Mouse (Mus musculus): Measurements from ENCODE around the gene Gsdme. TPM values are rescaled to one million over a fixed set of nuclear protein-coding genes. Genes with fewer than 3 reads are reported as not detected.
A peak's percentile ranks its signal among the peaks of the same experiment; 100 is the strongest.

Gsdme gene
- polyA plus RNA-seq (2014; fragmentation: Nextera tagmentation; extraction: Ambion mirVana): 58.3 and 74.7 TPM in 2 replicates

- Histone ChIP-seq H3K9me3 (replicated peaks; ENCODE audit: control insufficient read depth, low read length) (no peaks in the 10 kb centered on the region), H3K4me2 (ENCODE audit: low read length) (no peak within 1 kb of the TSS), H3K4me3 (ENCODE audit: low read depth, low read length) (no peak within 1 kb of the TSS), H3K27me3 (replicated peaks; ENCODE audit: control insufficient read depth, insufficient read depth, low read length) (no peaks in the 10 kb centered on the region), H3K36me3 (ENCODE audit: control insufficient read depth, insufficient read depth, low read length) (no peaks in the 10 kb centered on the region), H3K27ac (ENCODE audit: low read depth, low read length) (no peak within 1 kb of the TSS), H3K4me1 (ENCODE audit: control insufficient read depth, insufficient read depth, low read length) (peaks cover 5% of the 10 kb centered on the region; the same call in 1 of the 2 replicates), H3K9ac (ENCODE audit: low read length) (no peak within 1 kb of the TSS)
- WGBS: 88% methylated on average over 6 of the region's 6 CpGs
- ATAC-seq (no peak), DNase-seq (ENCODE audit: low spot score) (no peak)
These were observed at the start of gene Gsdme for GRCm38 (mm10) chr6:50263670-50264069. TSS of gene Gsdme (minus strand) at chr6:50263862.

- WGBS: 45% methylated on average over 4 of the region's 4 CpGs
- Histone ChIP-seq H3K4me2 (ENCODE audit: low read length) (no peak overlapping the region), H3K27me3 (replicated peaks; ENCODE audit: control insufficient read depth, insufficient read depth, low read length) (no peaks in the 10 kb centered on the region), H3K9me3 (replicated peaks; ENCODE audit: control insufficient read depth, low read length) (no peaks in the 10 kb centered on the region), H3K36me3 (ENCODE audit: control insufficient read depth, insufficient read depth, low read length) (no peaks in the 10 kb centered on the region), H3K9ac (ENCODE audit: low read length) (no peak overlapping the region), H3K4me1 (ENCODE audit: control insufficient read depth, insufficient read depth, low read length) (no peaks in the 10 kb centered on the region), H3K4me3 (ENCODE audit: low read depth, low read length) (no peak overlapping the region), H3K27ac (ENCODE audit: low read depth, low read length) (no peak overlapping the region)
- peak; percentile 83 for DNase-seq (ENCODE audit: low spot score)
- peak; percentile 79 for ATAC-seq
These were observed 49.0 kb upstream of the Gsdme start for GRCm38 (mm10) chr6:50312647-50313046.

DNA sequence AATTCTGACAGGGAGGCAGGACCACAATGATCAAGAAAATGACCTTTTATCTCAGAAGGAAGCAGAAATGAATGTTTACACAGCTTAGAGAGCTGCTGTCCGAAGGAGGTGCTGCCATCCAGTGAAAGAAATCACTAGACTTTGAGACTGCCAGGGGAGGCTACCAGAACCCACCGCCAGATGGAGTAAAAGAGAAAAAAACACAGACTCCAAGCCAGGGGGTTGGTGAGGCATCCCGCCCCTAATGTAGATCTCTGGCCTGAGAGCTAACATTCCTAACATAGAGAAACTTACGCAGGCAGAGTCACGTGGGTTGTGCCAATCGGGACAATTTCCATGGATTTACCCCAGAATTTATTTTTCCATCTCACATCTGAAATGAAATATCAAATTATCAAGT, 45.4 kb upstream of the Gsdme start:
- H3K27ac ChIP-seq (ENCODE audit: low read depth, low read length): no peak overlapping the region
- DNase-seq (ENCODE audit: low spot score) (peak; percentile 70), ATAC-seq (peak; percentile 26; the same call in 1 of the 2 replicates)
- 48% methylated on average over 6 of the region's 6 CpGs for WGBS
- H3K27me3 ChIP-seq (replicated peaks; ENCODE audit: control insufficient read depth, insufficient read depth, low read length): no peaks in the 10 kb centered on the region
- no peaks in the 10 kb centered on the region for H3K36me3 ChIP-seq (ENCODE audit: control insufficient read depth, insufficient read depth, low read length)
- H3K4me2 ChIP-seq (ENCODE audit: low read length): no peak overlapping the region
- no peak overlapping the region for H3K9ac ChIP-seq (ENCODE audit: low read length)
- H3K9me3 ChIP-seq (replicated peaks; ENCODE audit: control insufficient read depth, low read length): no peaks in the 10 kb centered on the region
- H3K4me3 ChIP-seq (ENCODE audit: low read depth, low read length): no peak overlapping the region
- H3K4me1 ChIP-seq (ENCODE audit: control insufficient read depth, insufficient read depth, low read length): no peaks in the 10 kb centered on the region

- Histone ChIP-seq H3K4me3 (ENCODE audit: low read depth, low read length) (no peak overlapping the region), H3K4me1 (ENCODE audit: control insufficient read depth, insufficient read depth, low read length) (no peaks in the 10 kb centered on the region), H3K36me3 (ENCODE audit: control insufficient read depth, insufficient read depth, low read length) (no peaks in the 10 kb centered on the region), H3K9ac (ENCODE audit: low read length) (no peak overlapping the region), H3K27ac (ENCODE audit: low read depth, low read length) (no peak overlapping the region), H3K27me3 (replicated peaks; ENCODE audit: control insufficient read depth, insufficient read depth, low read length) (no peaks in the 10 kb centered on the region), H3K9me3 (replicated peaks; ENCODE audit: control insufficient read depth, low read length) (no peaks in the 10 kb centered on the region), H3K4me2 (ENCODE audit: low read length) (no peak overlapping the region)
- no peak for ATAC-seq
- DNase-seq (ENCODE audit: low spot score): no peak
- WGBS: 78% methylated on average over 4 of the region's 4 CpGs
These were observed 43.0 kb upstream of the Gsdme start for GRCm38 (mm10) chr6:50306625-50307024.

DNA sequence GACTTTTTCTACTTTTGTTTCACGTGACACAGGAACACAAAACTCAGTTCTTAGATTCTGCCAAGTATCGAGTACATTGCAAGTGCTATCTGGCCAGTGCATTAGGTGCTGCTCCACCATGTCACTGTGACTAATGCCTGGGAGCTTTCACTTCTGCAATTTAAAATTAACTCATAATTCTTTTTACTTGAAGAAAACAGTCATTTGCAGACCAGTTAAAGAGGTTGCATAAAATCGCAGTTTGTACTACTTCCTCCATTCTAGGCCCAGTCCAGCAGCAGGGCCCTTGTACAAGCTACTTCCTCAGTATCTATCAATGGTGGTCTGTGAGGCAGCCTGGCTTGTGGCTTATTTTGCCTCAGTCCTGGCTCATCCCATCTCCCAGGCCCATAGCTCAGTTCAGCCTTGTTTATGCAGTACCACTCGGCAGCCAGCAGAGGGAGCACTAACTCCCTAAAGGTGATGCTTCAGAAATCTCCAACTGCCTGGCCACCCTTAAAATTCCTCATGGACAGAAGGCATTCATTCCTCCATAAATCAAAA, 41.4 kb upstream of the Gsdme start:
- Histone ChIP-seq H3K9me3 (replicated peaks; ENCODE audit: control insufficient read depth, low read length) (no peaks in the 10 kb centered on the region), H3K4me1 (ENCODE audit: control insufficient read depth, insufficient read depth, low read length) (no peaks in the 10 kb centered on the region), H3K27ac (ENCODE audit: low read depth, low read length) (no peak overlapping the region), H3K4me2 (ENCODE audit: low read length) (no peak overlapping the region), H3K27me3 (replicated peaks; ENCODE audit: control insufficient read depth, insufficient read depth, low read length) (no peaks in the 10 kb centered on the region), H3K36me3 (ENCODE audit: control insufficient read depth, insufficient read depth, low read length) (no peaks in the 10 kb centered on the region), H3K9ac (ENCODE audit: low read length) (no peak overlapping the region), H3K4me3 (ENCODE audit: low read depth, low read length) (no peak overlapping the region)
- peak; percentile 44; the same call in 1 of the 2 replicates for ATAC-seq
- peak; percentile 87 for DNase-seq (ENCODE audit: low spot score)
- 65% methylated on average over 4 of the region's 4 CpGs for WGBS

- no peak overlapping the region for H3K4me2 ChIP-seq (ENCODE audit: low read length)
These were observed 37.5 kb upstream of the Gsdme start for GRCm38 (mm10) chr6:50301121-50301520.

GRCm38 (mm10) chr6:50300622-50301021, 37.0 kb upstream of the Gsdme start:
- Histone ChIP-seq H3K9ac (ENCODE audit: low read length) (no peak overlapping the region), H3K36me3 (ENCODE audit: control insufficient read depth, insufficient read depth, low read length) (no peaks in the 10 kb centered on the region), H3K27ac (ENCODE audit: low read depth, low read length) (no peak overlapping the region), H3K27me3 (replicated peaks; ENCODE audit: control insufficient read depth, insufficient read depth, low read length) (no peaks in the 10 kb centered on the region), H3K9me3 (replicated peaks; ENCODE audit: control insufficient read depth, low read length) (no peaks in the 10 kb centered on the region), H3K4me1 (ENCODE audit: control insufficient read depth, insufficient read depth, low read length) (no peaks in the 10 kb centered on the region), H3K4me3 (ENCODE audit: low read depth, low read length) (no peak overlapping the region), H3K4me2 (ENCODE audit: low read length) (no peak overlapping the region)
- WGBS: 46% methylated on average over 6 of the region's 6 CpGs
- DNase-seq (ENCODE audit: low spot score) (no peak), ATAC-seq (no peak)

More at GRCm38 (mm10) chr6:50301121-50301520, 37.5 kb upstream of the Gsdme start:
- no peaks in the 10 kb centered on the region for H3K4me1 ChIP-seq (ENCODE audit: control insufficient read depth, insufficient read depth, low read length)
- no peak overlapping the region for H3K4me3 ChIP-seq (ENCODE audit: low read depth, low read length)
- H3K27me3 ChIP-seq (replicated peaks; ENCODE audit: control insufficient read depth, insufficient read depth, low read length): no peaks in the 10 kb centered on the region
- no peak for DNase-seq (ENCODE audit: low spot score)
- H3K9me3 ChIP-seq (replicated peaks; ENCODE audit: control insufficient read depth, low read length): no peaks in the 10 kb centered on the region
- no peak overlapping the region for H3K9ac ChIP-seq (ENCODE audit: low read length)
- H3K27ac ChIP-seq (ENCODE audit: low read depth, low read length): no peak overlapping the region
- 66% methylated on average over 7 of the region's 7 CpGs for WGBS
- no peaks in the 10 kb centered on the region for H3K36me3 ChIP-seq (ENCODE audit: control insufficient read depth, insufficient read depth, low read length)
- ATAC-seq: no peak

- H3K4me2 ChIP-seq (ENCODE audit: low read length): no peak overlapping the region
- H3K9ac ChIP-seq (ENCODE audit: low read length): no peak overlapping the region
- H3K9me3 ChIP-seq (replicated peaks; ENCODE audit: control insufficient read depth, low read length): no peaks in the 10 kb centered on the region
- no peaks in the 10 kb centered on the region for H3K27me3 ChIP-seq (replicated peaks; ENCODE audit: control insufficient read depth, insufficient read depth, low read length)
- H3K4me3 ChIP-seq (ENCODE audit: low read depth, low read length): no peak overlapping the region
- no peak for DNase-seq (ENCODE audit: low spot score)
- H3K36me3 ChIP-seq (ENCODE audit: control insufficient read depth, insufficient read depth, low read length): no peaks in the 10 kb centered on the region
- 85% methylated on average over 7 of the region's 7 CpGs for WGBS
- H3K4me1 ChIP-seq (ENCODE audit: control insufficient read depth, insufficient read depth, low read length): no peaks in the 10 kb centered on the region
- no peak for ATAC-seq
- H3K27ac ChIP-seq (ENCODE audit: low read depth, low read length): no peak overlapping the region
These were observed 35.4 kb upstream of the Gsdme start for GRCm38 (mm10) chr6:50299071-50299470.

DNA sequence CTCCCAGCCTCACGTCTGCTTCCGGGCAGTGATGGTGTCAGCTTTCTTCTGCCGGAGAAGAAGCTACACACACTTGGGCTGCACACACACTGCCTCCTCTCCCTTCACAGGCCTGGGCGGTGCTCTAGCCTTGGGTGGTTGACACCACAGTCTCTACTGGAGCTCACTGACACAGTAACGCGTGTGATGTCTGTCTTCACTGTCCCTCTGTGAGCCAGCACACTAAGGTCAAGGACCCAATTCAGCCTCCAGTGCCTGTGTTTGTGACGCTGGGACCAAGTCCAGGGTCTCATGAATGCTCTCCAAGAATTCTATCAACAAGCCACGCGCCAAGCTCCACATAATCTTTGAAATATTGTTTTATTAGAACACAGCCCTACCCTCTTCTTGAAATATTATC, 34.0 kb upstream of the Gsdme start:
- H3K4me2 ChIP-seq (ENCODE audit: low read length): no peak overlapping the region
- no peak overlapping the region for H3K27ac ChIP-seq (ENCODE audit: low read depth, low read length)
- DNase-seq (ENCODE audit: low spot score) (no peak), ATAC-seq (no peak)
- H3K4me3 ChIP-seq (ENCODE audit: low read depth, low read length): no peak overlapping the region
- no peaks in the 10 kb centered on the region for H3K4me1 ChIP-seq (ENCODE audit: control insufficient read depth, insufficient read depth, low read length)
- WGBS: 92% methylated on average over 9 of the region's 9 CpGs
- H3K36me3 ChIP-seq (ENCODE audit: control insufficient read depth, insufficient read depth, low read length): no peaks in the 10 kb centered on the region
- H3K9me3 ChIP-seq (replicated peaks; ENCODE audit: control insufficient read depth, low read length): no peaks in the 10 kb centered on the region
- no peaks in the 10 kb centered on the region for H3K27me3 ChIP-seq (replicated peaks; ENCODE audit: control insufficient read depth, insufficient read depth, low read length)
- H3K9ac ChIP-seq (ENCODE audit: low read length): no peak overlapping the region

Data from forebrain, embryonic 14.5 days (tissue).